Mouse (Mus musculus): Measurements from ENCODE around the gene Rgma. TPM values are rescaled to one million over a fixed set of nuclear protein-coding genes. Genes with fewer than 3 reads are reported as not detected.

Rgma gene
- polyA plus RNA-seq, 1 experiment from 2014 or later, result 2.8 TPM

DNA sequence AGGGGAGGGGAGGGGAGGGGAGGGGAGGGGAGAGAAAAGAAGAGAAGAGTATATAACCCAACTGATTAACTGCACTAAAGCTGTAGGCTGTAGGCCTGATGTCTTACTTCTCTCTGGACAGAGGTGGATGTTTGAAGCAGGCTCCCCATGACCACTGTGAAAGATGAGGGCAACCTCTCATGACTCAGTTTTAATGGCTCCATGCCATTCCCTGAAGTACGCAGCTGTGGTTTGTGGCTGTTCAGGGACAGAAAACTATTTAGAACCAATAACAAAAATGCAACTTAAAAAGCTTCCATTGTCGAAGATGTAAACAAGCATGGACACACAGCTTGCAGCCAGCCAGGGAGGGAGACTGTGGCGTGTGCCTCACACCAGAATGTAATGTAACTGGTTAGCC is 50.9 kb downstream of the Rgma start:
- ATAC-seq (replicated peaks; ENCODE audit: low FRiP score) (no peak), DNase-seq (ENCODE audit: low spot score) (no peak)
- H3K27me3 ChIP-seq (replicated peaks; ENCODE audit: control insufficient read depth, insufficient read depth, low read length), result no peaks in the 10 kb centered on the region
- H3K4me1 ChIP-seq (replicated peaks; ENCODE audit: control insufficient read depth, insufficient read depth, low read length), result no peaks in the 10 kb centered on the region; the same call in 1 of the 2 replicates
- WGBS, result 95% methylated on average over 3 of the region's 3 CpGs
- H3K27ac ChIP-seq (ENCODE audit: low read depth, low read length), result no peak overlapping the region
- H3K4me2 ChIP-seq, result no peak overlapping the region
- peaks cover 31% of the 10 kb centered on the region for H3K36me3 ChIP-seq (ENCODE audit: control insufficient read depth, insufficient read depth, low read length)
- H3K4me3 ChIP-seq (ENCODE audit: low read depth, low read length), result no peak overlapping the region
- H3K9ac ChIP-seq (ENCODE audit: low read depth, low read length), result no peak overlapping the region
- no peaks in the 10 kb centered on the region for H3K9me3 ChIP-seq (ENCODE audit: control insufficient read depth, low read length)

DNA sequence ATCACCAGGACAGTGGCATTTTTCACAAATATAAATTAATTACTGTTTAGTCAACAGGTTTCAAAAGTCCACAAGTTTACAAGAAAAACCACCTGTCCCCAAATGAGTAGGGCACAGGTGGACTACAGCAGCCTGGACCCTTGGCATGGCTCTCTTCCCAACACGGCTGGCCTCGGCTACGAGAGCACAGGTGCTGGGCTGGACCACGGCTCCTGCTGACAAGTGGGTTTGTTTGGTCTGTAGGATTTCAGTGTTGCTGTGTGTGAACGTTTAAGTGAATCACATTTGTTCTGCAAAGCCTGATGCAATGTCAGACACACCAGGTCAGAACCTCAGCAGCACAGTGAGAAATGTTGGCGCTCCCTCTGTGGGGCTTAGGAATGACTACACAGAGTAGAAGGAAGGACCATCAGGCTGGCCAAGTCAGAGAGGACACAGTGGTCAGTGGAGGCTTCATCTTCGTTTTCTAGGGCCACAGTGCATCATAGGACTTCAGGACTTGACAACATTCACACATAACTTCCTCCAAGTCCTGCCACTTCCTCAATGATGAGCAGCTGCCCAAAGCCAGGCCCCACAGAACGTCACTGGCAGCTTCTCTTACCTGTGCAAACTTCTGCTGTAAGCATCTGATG is 51.6 kb downstream of the Rgma start:
- Histone ChIP-seq H3K4me2 (no peak overlapping the region), H3K4me3 (ENCODE audit: low read depth, low read length) (no peak overlapping the region), H3K27ac (ENCODE audit: low read depth, low read length) (no peak overlapping the region), H3K36me3 (ENCODE audit: control insufficient read depth, insufficient read depth, low read length) (peaks cover 31% of the 10 kb centered on the region), H3K9ac (ENCODE audit: low read depth, low read length) (no peak overlapping the region), H3K27me3 (replicated peaks; ENCODE audit: control insufficient read depth, insufficient read depth, low read length) (no peaks in the 10 kb centered on the region), H3K4me1 (replicated peaks; ENCODE audit: control insufficient read depth, insufficient read depth, low read length) (no peaks in the 10 kb centered on the region; the same call in 1 of the 2 replicates), H3K9me3 (ENCODE audit: control insufficient read depth, low read length) (no peaks in the 10 kb centered on the region)
- DNase-seq (ENCODE audit: low spot score) (no peak), ATAC-seq (replicated peaks; ENCODE audit: low FRiP score) (no peak)
- WGBS, result 78% methylated on average over 8 of the region's 8 CpGs

DNA sequence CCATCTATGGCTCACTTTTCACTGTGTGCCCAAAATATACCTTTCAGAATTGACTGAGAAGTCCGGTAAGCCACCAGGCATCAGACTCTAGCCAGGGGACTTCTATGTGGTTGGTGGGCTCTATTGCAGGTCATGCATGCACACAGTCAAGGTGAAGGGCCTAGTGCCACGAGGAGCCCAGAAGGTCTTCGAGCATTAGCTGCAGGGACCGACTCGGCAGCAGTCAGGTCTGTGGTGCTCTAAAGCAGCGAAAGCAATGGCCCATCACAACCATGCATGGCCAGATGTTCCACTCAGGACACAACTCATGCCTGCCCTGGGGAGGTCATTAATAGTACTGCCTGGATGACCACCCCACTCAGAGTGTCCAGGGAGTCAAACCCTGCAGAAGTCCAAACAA is 52.5 kb downstream of the Rgma start:
- DNase-seq (ENCODE audit: low spot score) (no peak), ATAC-seq (replicated peaks; ENCODE audit: low FRiP score) (no peak)
- WGBS, result 94% methylated on average over 6 of the region's 6 CpGs
- Histone ChIP-seq H3K4me1 (replicated peaks; ENCODE audit: control insufficient read depth, insufficient read depth, low read length) (no peaks in the 10 kb centered on the region; the same call in 1 of the 2 replicates), H3K27me3 (replicated peaks; ENCODE audit: control insufficient read depth, insufficient read depth, low read length) (no peaks in the 10 kb centered on the region), H3K9me3 (ENCODE audit: control insufficient read depth, low read length) (no peaks in the 10 kb centered on the region), H3K36me3 (ENCODE audit: control insufficient read depth, insufficient read depth, low read length) (peaks cover 31% of the 10 kb centered on the region), H3K4me2 (no peak overlapping the region), H3K9ac (ENCODE audit: low read depth, low read length) (no peak overlapping the region), H3K27ac (ENCODE audit: low read depth, low read length) (no peak overlapping the region), H3K4me3 (ENCODE audit: low read depth, low read length) (no peak overlapping the region)

DNA sequence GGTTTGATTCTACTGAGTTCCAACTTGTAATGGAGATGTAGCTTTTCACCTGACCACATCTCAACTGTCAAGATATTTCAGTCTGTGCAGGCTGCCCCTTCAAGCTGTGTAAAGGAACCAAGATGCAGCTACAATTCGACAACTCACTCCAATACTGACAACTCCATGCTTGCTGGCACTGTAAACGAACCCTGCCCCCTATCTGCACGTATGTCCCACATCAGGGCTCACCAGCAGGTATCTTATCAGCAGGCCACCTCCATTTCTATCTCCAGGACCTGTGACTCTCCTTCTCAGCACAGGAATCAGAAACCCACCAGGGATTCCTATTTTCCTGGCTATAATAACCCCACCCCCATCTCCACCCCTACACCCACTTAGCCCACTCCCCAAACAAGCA is 53.2 kb downstream of the Rgma start:
- no peaks in the 10 kb centered on the region for H3K27me3 ChIP-seq (replicated peaks; ENCODE audit: control insufficient read depth, insufficient read depth, low read length)
- DNase-seq (ENCODE audit: low spot score) (no peak), ATAC-seq (replicated peaks; ENCODE audit: low FRiP score) (no peak)
- no peak overlapping the region for H3K4me2 ChIP-seq
- H3K9ac ChIP-seq (ENCODE audit: low read depth, low read length), result no peak overlapping the region
- no peak overlapping the region for H3K27ac ChIP-seq (ENCODE audit: low read depth, low read length)
- WGBS, result 72% methylated on average over 3 of the region's 3 CpGs
- no peaks in the 10 kb centered on the region; the same call in 1 of the 2 replicates for H3K4me1 ChIP-seq (replicated peaks; ENCODE audit: control insufficient read depth, insufficient read depth, low read length)
- peaks cover 31% of the 10 kb centered on the region for H3K36me3 ChIP-seq (ENCODE audit: control insufficient read depth, insufficient read depth, low read length)
- no peak overlapping the region for H3K4me3 ChIP-seq (ENCODE audit: low read depth, low read length)
- no peaks in the 10 kb centered on the region for H3K9me3 ChIP-seq (ENCODE audit: control insufficient read depth, low read length)

DNA sequence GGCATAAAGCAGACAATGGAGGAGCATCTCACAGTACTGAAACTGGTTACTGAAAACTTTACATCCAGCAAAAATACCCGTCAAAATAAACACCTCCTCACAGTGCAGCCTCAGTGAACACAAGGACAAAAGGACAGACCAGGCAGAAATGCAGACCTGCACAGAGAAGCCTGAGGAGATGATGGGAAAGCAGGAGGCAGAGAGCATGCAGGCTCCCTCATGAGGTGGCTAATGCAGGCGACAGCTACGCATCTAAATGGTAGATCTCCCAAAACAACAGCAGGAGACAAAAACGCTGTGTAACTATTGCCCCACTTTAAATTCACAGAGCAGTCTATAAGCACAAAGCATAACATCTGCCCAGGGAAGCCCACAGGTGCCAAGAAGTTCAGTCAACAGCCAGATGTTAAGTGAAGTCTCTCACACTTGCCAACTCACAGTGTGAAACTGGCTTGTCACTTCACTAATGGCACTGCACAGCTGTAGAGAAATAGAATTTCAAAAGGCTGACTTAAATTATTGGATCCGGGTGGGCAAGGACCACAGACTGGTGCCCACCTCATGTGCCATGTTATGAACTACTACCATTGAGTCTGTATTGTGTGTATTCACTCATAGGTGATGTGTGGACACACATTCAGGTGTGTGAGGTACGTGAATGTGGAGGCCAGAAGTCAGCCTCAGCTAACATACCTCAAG is 58.5 kb downstream of the Rgma start:
- no peak overlapping the region for H3K9ac ChIP-seq (ENCODE audit: low read depth, low read length)
- 91% methylated on average over 6 of the region's 6 CpGs for whole genome bisulfite sequencing
- H3K36me3 ChIP-seq (ENCODE audit: control insufficient read depth, insufficient read depth, low read length), result peaks cover 44% of the 10 kb centered on the region
- ATAC-seq (replicated peaks; ENCODE audit: low FRiP score) (no peak; the same call in 1 of the 2 replicates), DNase-seq (ENCODE audit: low spot score) (no peak)
- no peaks in the 10 kb centered on the region; the same call in 1 of the 2 replicates for H3K4me1 ChIP-seq (replicated peaks; ENCODE audit: control insufficient read depth, insufficient read depth, low read length)
- H3K4me3 ChIP-seq (ENCODE audit: low read depth, low read length), result no peak overlapping the region
- no peak overlapping the region for H3K27ac ChIP-seq (ENCODE audit: low read depth, low read length)
- H3K27me3 ChIP-seq (replicated peaks; ENCODE audit: control insufficient read depth, insufficient read depth, low read length), result no peaks in the 10 kb centered on the region
- no peaks in the 10 kb centered on the region for H3K9me3 ChIP-seq (ENCODE audit: control insufficient read depth, low read length)
- no peak overlapping the region for H3K4me2 ChIP-seq

DNA sequence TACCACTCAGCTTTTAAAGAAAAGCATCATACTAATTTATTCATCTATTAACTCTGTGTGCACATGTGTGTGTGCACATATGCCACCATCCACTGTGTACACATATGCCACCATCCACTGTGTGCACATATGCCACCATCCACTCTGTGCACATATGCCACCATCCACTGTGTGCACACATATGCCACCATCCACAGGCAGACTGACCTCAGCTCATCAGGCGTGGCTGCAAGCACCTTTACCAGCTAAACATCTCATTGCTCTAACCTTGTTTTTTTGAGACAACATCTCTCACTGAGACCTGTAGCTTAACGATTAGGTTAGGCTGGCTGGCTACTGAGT is 59.0 kb downstream of the Rgma start:
- ATAC-seq (replicated peaks; ENCODE audit: low FRiP score) (no peak; the same call in 1 of the 2 replicates), DNase-seq (ENCODE audit: low spot score) (no peak)
- no peak overlapping the region for H3K9ac ChIP-seq (ENCODE audit: low read depth, low read length)
- H3K4me3 ChIP-seq (ENCODE audit: low read depth, low read length), result no peak overlapping the region
- no peak overlapping the region for H3K27ac ChIP-seq (ENCODE audit: low read depth, low read length)
- H3K4me2 ChIP-seq, result no peak overlapping the region
- 86% methylated on average over 2 of the region's 2 CpGs for WGBS
- H3K4me1 ChIP-seq (replicated peaks; ENCODE audit: control insufficient read depth, insufficient read depth, low read length), result no peaks in the 10 kb centered on the region
- H3K36me3 ChIP-seq (ENCODE audit: control insufficient read depth, insufficient read depth, low read length), result peaks cover 44% of the 10 kb centered on the region
- no peaks in the 10 kb centered on the region for H3K27me3 ChIP-seq (replicated peaks; ENCODE audit: control insufficient read depth, insufficient read depth, low read length)
- no peaks in the 10 kb centered on the region for H3K9me3 ChIP-seq (ENCODE audit: control insufficient read depth, low read length)

DNA sequence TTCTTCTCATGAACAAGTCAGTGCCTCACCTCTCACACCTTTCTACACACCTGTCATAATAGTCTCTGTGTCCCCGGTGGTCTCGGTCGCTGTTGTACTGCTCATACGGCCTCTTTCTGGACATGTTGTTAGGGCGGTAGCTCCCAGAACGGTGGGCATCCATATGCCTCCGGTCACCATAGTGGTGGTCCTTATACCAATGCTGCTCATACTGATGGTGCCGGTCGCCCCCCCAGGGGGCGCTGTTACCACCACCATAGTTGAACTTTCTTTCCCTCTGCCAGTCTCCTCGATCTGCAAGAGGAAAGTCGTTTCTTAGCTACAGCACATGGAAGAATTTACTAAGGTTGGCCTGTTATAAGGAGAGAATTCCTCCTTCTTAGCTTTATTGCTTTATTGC is 60.4 kb downstream of the Rgma start:
- Histone ChIP-seq H3K4me3 (ENCODE audit: low read depth, low read length) (no peak overlapping the region), H3K4me1 (replicated peaks; ENCODE audit: control insufficient read depth, insufficient read depth, low read length) (no peaks in the 10 kb centered on the region), H3K9ac (ENCODE audit: low read depth, low read length) (no peak overlapping the region), H3K9me3 (ENCODE audit: control insufficient read depth, low read length) (no peaks in the 10 kb centered on the region), H3K36me3 (ENCODE audit: control insufficient read depth, insufficient read depth, low read length) (peaks cover 52% of the 10 kb centered on the region), H3K27me3 (replicated peaks; ENCODE audit: control insufficient read depth, insufficient read depth, low read length) (no peaks in the 10 kb centered on the region), H3K27ac (ENCODE audit: low read depth, low read length) (no peak overlapping the region), H3K4me2 (no peak overlapping the region)
- 78% methylated on average over 12 of the region's 12 CpGs for WGBS
- 0 out of 2 replicates have a peak, but pooled peaks have one; percentile 18 for ATAC-seq (replicated peaks; ENCODE audit: low FRiP score)
- no peak for DNase-seq (ENCODE audit: low spot score)

DNA sequence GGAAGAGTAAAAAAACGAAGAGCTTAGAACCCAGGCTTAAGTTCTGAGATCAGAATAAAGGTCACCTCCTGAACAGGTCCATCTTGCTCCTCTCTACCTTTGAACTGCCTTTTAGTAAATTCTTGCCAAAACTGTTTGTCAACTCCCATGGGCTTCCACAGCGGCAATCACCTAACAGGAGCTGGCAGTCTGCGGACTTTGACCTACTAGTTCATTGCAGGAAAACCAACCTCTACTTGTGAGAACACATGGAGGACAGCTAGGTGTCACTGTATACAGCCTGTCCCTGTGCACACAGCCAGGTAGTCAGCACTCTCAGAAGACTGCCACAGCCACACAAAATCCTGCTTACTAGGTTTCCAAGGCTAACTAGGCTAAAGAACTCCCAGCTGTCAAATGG is 66.5 kb downstream of the Rgma start:
- 91% methylated on average over 3 of the region's 3 CpGs for WGBS
- H3K4me3 ChIP-seq (ENCODE audit: low read depth, low read length), result no peak overlapping the region
- no peaks in the 10 kb centered on the region for H3K27me3 ChIP-seq (replicated peaks; ENCODE audit: control insufficient read depth, insufficient read depth, low read length)
- ATAC-seq (replicated peaks; ENCODE audit: low FRiP score), result no peak
- no peaks in the 10 kb centered on the region for H3K4me1 ChIP-seq (replicated peaks; ENCODE audit: control insufficient read depth, insufficient read depth, low read length)
- no peaks in the 10 kb centered on the region for H3K9me3 ChIP-seq (ENCODE audit: control insufficient read depth, low read length)
- no peak overlapping the region for H3K27ac ChIP-seq (ENCODE audit: low read depth, low read length)
- H3K36me3 ChIP-seq (ENCODE audit: control insufficient read depth, insufficient read depth, low read length), result peaks cover 84% of the 10 kb centered on the region
- DNase-seq (ENCODE audit: low spot score), result no peak
- H3K9ac ChIP-seq (ENCODE audit: low read depth, low read length), result no peak overlapping the region
- no peak overlapping the region for H3K4me2 ChIP-seq

DNA sequence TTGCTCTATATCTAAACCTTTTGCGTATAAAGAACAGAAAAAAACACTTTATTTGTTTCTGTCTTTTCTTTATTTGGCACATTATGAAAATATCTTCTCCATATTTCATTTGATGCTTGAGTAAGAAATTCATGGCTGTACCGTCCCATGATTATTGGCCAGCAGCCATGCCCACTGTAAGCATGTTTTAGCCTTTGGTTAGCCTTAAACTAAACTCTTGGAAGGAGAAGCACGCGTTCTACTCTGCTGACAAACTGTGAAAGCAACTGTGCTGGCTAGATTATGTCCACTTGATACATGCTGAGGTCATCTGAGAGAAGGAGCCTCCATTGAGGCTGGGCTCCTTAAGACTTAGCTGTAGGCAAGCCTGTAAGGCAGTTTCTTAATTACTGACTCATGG is 66.9 kb downstream of the Rgma start:
- Histone ChIP-seq H3K27ac (ENCODE audit: low read depth, low read length) (no peak overlapping the region), H3K9ac (ENCODE audit: low read depth, low read length) (no peak overlapping the region), H3K4me1 (replicated peaks; ENCODE audit: control insufficient read depth, insufficient read depth, low read length) (no peaks in the 10 kb centered on the region), H3K4me3 (ENCODE audit: low read depth, low read length) (no peak overlapping the region), H3K36me3 (ENCODE audit: control insufficient read depth, insufficient read depth, low read length) (peaks cover 85% of the 10 kb centered on the region), H3K27me3 (replicated peaks; ENCODE audit: control insufficient read depth, insufficient read depth, low read length) (no peaks in the 10 kb centered on the region), H3K4me2 (no peak overlapping the region), H3K9me3 (ENCODE audit: control insufficient read depth, low read length) (no peaks in the 10 kb centered on the region)
- ATAC-seq (replicated peaks; ENCODE audit: low FRiP score), result no peak
- 94% methylated on average over 4 of the region's 4 CpGs for WGBS
- no peak for DNase-seq (ENCODE audit: low spot score)
